Mouse (Mus musculus) MEL (cell line): ENCODE results near the gene Opcml. TPM values are rescaled to one million over a fixed set of nuclear protein-coding genes. Genes with fewer than 3 reads are reported as not detected.

Experiments
- DNase-seq: peaks from one replicate; pipeline ENCODE4 v3.0.0; 2011; ENCODE audit warnings: low read depth, low spot score
- H3K27ac ChIP-seq: 2 replicates; pipeline ENCODE4 v1.5.1; 2012; ENCODE audit warnings: low read depth, mild to moderate bottlenecking, control low read depth, low read length, moderate library complexity; ENCODE audit not compliant: control insufficient read depth
- H3K27me3 ChIP-seq, 2 experiments: fragments of 150-350 bp in 1 of 2; sonication (generic) in 1 of 2; 2 replicates each; pipeline ENCODE4 v1.6.1; 2012; ENCODE audit warnings: low read length in 2 of 2, mild to moderate bottlenecking in 2 of 2, improper control_type of control experiment in 1 of 2, moderate library complexity in 1 of 2; ENCODE audit not compliant: insufficient read depth in 2 of 2, control insufficient read depth in 1 of 2
- H3K36me3 ChIP-seq, 2 experiments: 2 replicates each; pipeline ENCODE4 v1.6.1; 2012 to 2014; ENCODE audit warnings: low read length in 2 of 2, improper control_type of control experiment in 1 of 2, inconsistent platforms in 1 of 2, mild to moderate bottlenecking in 1 of 2; ENCODE audit not compliant: insufficient read depth in 2 of 2, control insufficient read depth in 1 of 2
- H3K4me1 ChIP-seq, 2 experiments: fragments of 150-350 bp in 1 of 2; sonication (generic) in 1 of 2; 2 replicates each; pipeline ENCODE4 v1.6.1; 2012; ENCODE audit warnings: low read length in 2 of 2, improper control_type of control experiment in 1 of 2, mild to moderate bottlenecking in 1 of 2; ENCODE audit not compliant: insufficient read depth in 2 of 2, control insufficient read depth in 1 of 2
- H3K4me3 ChIP-seq, 2 experiments: fragments of 150-350 bp in 1 of 2; sonication (generic) in 1 of 2; 2 replicates each; pipeline ENCODE4 v1.5.1; 2012; ENCODE audit warnings: low read depth in 2 of 2, low read length in 2 of 2, mild to moderate bottlenecking in 2 of 2, moderate library complexity in 2 of 2, control low read depth in 1 of 2, improper control_type of control experiment in 1 of 2; ENCODE audit not compliant: control insufficient read depth in 1 of 2, insufficient read depth in 1 of 2
- H3K79me2 ChIP-seq: 2 replicates; pipeline ENCODE4 v1.6.1; 2012; ENCODE audit warnings: mild to moderate bottlenecking, low read length, moderate library complexity; ENCODE audit not compliant: control insufficient read depth, poor library complexity, insufficient read depth
- H3K9ac ChIP-seq: 2 replicates; pipeline ENCODE4 v1.6.1; 2012; ENCODE audit warnings: low read depth, mild to moderate bottlenecking, control low read depth, low read length, moderate library complexity; ENCODE audit not compliant: control insufficient read depth, poor library complexity, severe bottlenecking
- H3K9me3 ChIP-seq: fragments of 150-350 bp; sonication (generic); replicated peaks from 2 replicates; pipeline ENCODE4 v1.6.1; 2012; ENCODE audit warnings: mild to moderate bottlenecking, low read length, improper control_type of control experiment, moderate library complexity; ENCODE audit not compliant: insufficient read depth
- CHD2 ChIP-seq: IDR thresholded peaks from 2 replicates; pipeline ENCODE4 v1.6.1; 2011; ENCODE audit warnings: low read length, improper control_type of control experiment
- MEF2A ChIP-seq: IDR thresholded peaks from 2 replicates; pipeline ENCODE4 v1.6.1; 2014; ENCODE audit warnings: low read depth, mild to moderate bottlenecking, inconsistent platforms, low read length, improper control_type of control experiment; ENCODE audit not compliant: poor library complexity, insufficient replicate concordance, severe bottlenecking; ENCODE audit errors: extremely low read depth
- MXI1 ChIP-seq: IDR thresholded peaks from 2 replicates; pipeline ENCODE4 v1.6.1; 2011; ENCODE audit warnings: mild to moderate bottlenecking, low read depth, low read length, improper control_type of control experiment
- MYB ChIP-seq: IDR thresholded peaks from 2 replicates; pipeline ENCODE4 v1.6.1; 2011; ENCODE audit warnings: mild to moderate bottlenecking, low read depth, low read length, improper control_type of control experiment
- MYC ChIP-seq: IDR thresholded peaks from 2 replicates; pipeline ENCODE4 v1.6.1; 2011; ENCODE audit warnings: low read depth, mild to moderate bottlenecking, low read length, improper control_type of control experiment, moderate library complexity
- NELFE ChIP-seq: IDR thresholded peaks from 2 replicates; pipeline ENCODE4 v1.6.1; 2011; ENCODE audit warnings: low read depth, low read length, improper control_type of control experiment
- NRF1 ChIP-seq: IDR thresholded peaks from 2 replicates; pipeline ENCODE4 v1.6.1; 2014; ENCODE audit warnings: low read depth, mild to moderate bottlenecking, inconsistent platforms, low read length, improper control_type of control experiment, moderate library complexity; ENCODE audit not compliant: poor library complexity, insufficient read depth, severe bottlenecking
- POLR2AphosphoS2 ChIP-seq: IDR thresholded peaks from 2 replicates; pipeline ENCODE4 v1.6.1; 2011; ENCODE audit warnings: low read length, improper control_type of control experiment
- POLR2AphosphoS5 ChIP-seq: IDR thresholded peaks from 2 replicates; pipeline ENCODE4 v1.6.1; 2012; ENCODE audit warnings: low read depth, borderline replicate concordance, mild to moderate bottlenecking, inconsistent platforms, low read length, moderate library complexity, mixed read lengths
- RCOR1 ChIP-seq: IDR thresholded peaks from 2 replicates; pipeline ENCODE4 v1.6.1; 2012; ENCODE audit warnings: low read depth, mild to moderate bottlenecking, inconsistent platforms, low read length, improper control_type of control experiment
- SIN3A ChIP-seq: IDR thresholded peaks from 2 replicates; pipeline ENCODE4 v1.6.1; 2012; ENCODE audit warnings: low read length, improper control_type of control experiment, inconsistent platforms
- TAL1 ChIP-seq: IDR thresholded peaks from 2 replicates; pipeline ENCODE4 v1.6.1; 2012; ENCODE audit warnings: mild to moderate bottlenecking, inconsistent platforms, low read length, moderate library complexity, mixed read lengths
- TBP ChIP-seq: IDR thresholded peaks from 2 replicates; pipeline ENCODE4 v1.8.0; 2011; ENCODE audit warnings: low read depth, low read length, improper control_type of control experiment
- TCF12 ChIP-seq: IDR thresholded peaks from 2 replicates; pipeline ENCODE4 v1.6.1; 2014; ENCODE audit warnings: low read depth, mild to moderate bottlenecking, inconsistent platforms, low read length, improper control_type of control experiment, moderate library complexity
- USF1 ChIP-seq: IDR thresholded peaks from 2 replicates; pipeline ENCODE4 v1.6.1; 2014; ENCODE audit warnings: low read depth, mild to moderate bottlenecking, inconsistent platforms, low read length, improper control_type of control experiment, moderate library complexity
- USF2 ChIP-seq, 2 experiments: IDR thresholded peaks; 2 replicates each; pipeline ENCODE4 v1.6.1; 2011 to 2012; ENCODE audit warnings: improper control_type of control experiment in 2 of 2, low read length in 2 of 2, borderline replicate concordance in 1 of 2, inconsistent platforms in 1 of 2, low read depth in 1 of 2, mild to moderate bottlenecking in 1 of 2; ENCODE audit not compliant: insufficient read depth in 1 of 2
- ZKSCAN1 ChIP-seq: IDR thresholded peaks from 2 replicates; pipeline ENCODE4 v1.6.1; 2012; ENCODE audit warnings: low read depth, mild to moderate bottlenecking, inconsistent platforms, low read length, improper control_type of control experiment, moderate library complexity
- ZMIZ1 ChIP-seq: IDR thresholded peaks from 2 replicates; pipeline ENCODE4 v1.6.1; 2012; ENCODE audit warnings: low read depth, mild to moderate bottlenecking, inconsistent platforms, low read length, improper control_type of control experiment, moderate library complexity
- polyA plus RNA-seq, 2 experiments: library from polyadenylated mRNA; stranded (reverse) in 1 of 2; unstranded in 1 of 2; fragments of >175 nt in 1 of 2; fragments of >200 nt in 1 of 2; gene quantifications; 2 replicates each; pipeline versions ENCODE4 v1.2.1 to v1.2.4; 2012; ENCODE audit warnings: low replicate concordance in 2 of 2, low read depth in 1 of 2; ENCODE audit not compliant: insufficient read length in 2 of 2, insufficient read depth in 1 of 2, missing spikeins in 1 of 2
- total RNA-seq: library from RNA; depleted of rRNA; stranded (reverse); fragments of 300-350 nt; gene quantifications from 2 replicates; pipeline ENCODE4 v1.2.3, GENCODE M21; 2012

Gene Opcml
- total and polyA plus RNA-seq, 3 experiments = not detected

DNA sequence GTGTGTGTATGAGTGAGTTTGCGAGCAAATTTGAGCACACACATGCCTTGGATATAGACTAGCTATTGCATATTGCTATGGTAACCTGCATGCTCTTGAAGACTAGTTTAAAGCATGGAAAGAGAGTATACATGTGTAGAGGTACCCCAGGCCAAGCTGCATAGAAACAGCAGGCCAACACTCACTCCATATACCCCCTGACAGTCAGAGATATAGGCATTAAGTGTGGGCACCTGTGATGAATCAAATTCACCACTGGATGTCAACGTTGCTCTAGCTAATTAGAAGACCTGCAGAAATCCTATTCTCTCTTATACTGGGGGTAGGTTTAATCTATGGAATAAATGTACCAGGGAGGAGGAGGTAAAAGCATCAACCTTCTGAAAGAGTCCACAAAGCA lies 547.3 kb downstream of the Opcml start:
- no peak overlapping the region for H3K27ac ChIP-seq
- H3K9me3 ChIP-seq = no peaks in the 10 kb centered on the region
- no peaks in the 10 kb centered on the region for H3K79me2 ChIP-seq
- no peaks in the 10 kb centered on the region for H3K27me3 ChIP-seq
- no peaks in the 10 kb centered on the region for H3K36me3 ChIP-seq
- no peak overlapping the region for H3K4me3 ChIP-seq
- DNase-seq = no peak
- TF ChIP-seq MEF2A (no peak), TCF12 (no peak), TBP (no peak), USF1 (no peak), RCOR1 (no peak), MYB (no peak), TAL1 (no peak), POLR2AphosphoS5 (no peak), CHD2 (no peak)
- TF ChIP-seq, all 39 proteins: peak for 0
- H3K4me1 ChIP-seq = no peaks in the 10 kb centered on the region
- H3K9ac ChIP-seq = no peak overlapping the region

DNA sequence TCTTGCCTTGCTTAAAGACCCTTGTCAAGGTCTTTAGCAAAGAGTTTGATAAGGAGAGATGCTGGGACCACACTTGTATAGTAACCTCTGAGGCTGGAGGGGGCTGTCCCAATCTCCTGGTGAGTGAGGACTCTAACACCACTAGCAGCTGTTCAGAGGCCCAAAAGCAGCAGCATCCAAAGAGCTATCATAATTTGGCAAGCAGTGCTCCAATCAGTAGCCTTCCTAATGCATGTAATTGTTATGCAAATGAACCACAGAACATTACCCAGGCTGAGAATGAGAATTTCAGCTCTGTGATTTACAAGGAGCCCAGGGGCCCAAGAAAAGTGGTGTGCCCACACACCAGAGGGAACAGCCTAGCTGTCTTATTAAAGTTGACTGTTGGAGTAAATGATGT lies 564.4 kb downstream of the Opcml start:
- DNase-seq = no peak
- Histone ChIP-seq H3K9me3 (no peaks in the 10 kb centered on the region), H3K4me1 (no peaks in the 10 kb centered on the region), H3K4me3 (no peak overlapping the region), H3K79me2 (no peaks in the 10 kb centered on the region), H3K9ac (no peak overlapping the region), H3K36me3 (no peaks in the 10 kb centered on the region), H3K27ac (no peak overlapping the region), H3K27me3 (no peaks in the 10 kb centered on the region)
- TF ChIP-seq TCF12 (no peak), USF2 (IDR thresholded peaks at IDR 0.05; ENCODE audit: borderline replicate concordance in 1 of 2, insufficient read depth in 1 of 2, low read depth in 1 of 2, low read length in 2 of 2) (no peak), SIN3A (no peak), ZMIZ1 (no peak)

DNA sequence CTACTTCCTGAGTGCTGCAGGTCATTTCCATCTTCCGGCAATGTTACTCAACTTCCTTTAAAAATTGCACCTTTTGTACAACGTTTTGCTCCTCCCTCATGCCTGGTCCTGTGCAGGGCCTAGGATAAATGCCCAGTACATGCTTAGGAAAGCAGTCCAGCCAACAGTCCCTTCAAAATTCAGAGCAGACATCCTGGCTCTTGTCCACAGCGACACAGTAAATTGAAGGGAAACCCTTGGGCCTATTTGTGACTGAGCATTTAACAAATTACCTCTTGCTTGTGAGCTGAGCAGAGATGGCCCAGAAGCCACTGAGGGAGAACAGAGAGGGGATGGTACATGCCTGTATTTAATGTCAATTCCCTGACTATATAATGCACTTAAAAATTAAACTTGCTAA lies 567.4 kb downstream of the Opcml start:
- TF ChIP-seq MYC (no peak), MEF2A (no peak), NELFE (no peak), MXI1 (no peak), NRF1 (no peak), ZKSCAN1 (no peak), USF1 (no peak), POLR2AphosphoS2 (no peak), ZMIZ1 (no peak)

More for the DNA sequence above, 567.4 kb downstream of the Opcml start:
- Histone ChIP-seq H3K9me3 (no peaks in the 10 kb centered on the region), H3K9ac (no peak overlapping the region), H3K4me3 (no peak overlapping the region), H3K4me1 (no peaks in the 10 kb centered on the region), H3K27me3 (no peaks in the 10 kb centered on the region), H3K36me3 (no peaks in the 10 kb centered on the region), H3K79me2 (no peaks in the 10 kb centered on the region), H3K27ac (no peak overlapping the region)
- DNase-seq = no peak
